Mouse (Mus musculus): ENCODE data around the gene Nadsyn1.

DNA sequence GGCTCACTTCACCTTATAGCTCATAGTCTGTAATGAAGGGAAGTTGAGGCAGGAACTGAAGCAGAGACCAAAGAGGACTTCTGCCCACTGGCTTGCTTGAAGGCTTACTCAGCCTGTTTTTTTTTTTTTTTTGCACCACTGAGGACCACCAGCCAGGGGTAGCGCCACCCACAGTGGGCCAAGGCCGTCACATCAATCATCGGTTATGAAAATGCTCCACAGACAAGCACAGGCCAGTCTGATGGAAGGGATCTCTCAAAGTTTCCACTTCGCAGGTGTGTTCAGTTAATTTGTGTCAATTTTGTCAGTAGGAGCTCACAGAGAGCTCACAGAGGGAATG lies 587 bp upstream of the Nadsyn1 start:
- TF ChIP-seq GATA1 (IDR thresholded peaks at IDR 0.05; ENCODE audit: borderline replicate concordance, low read length), result no peak
- TF ChIP-seq FLI1 (IDR thresholded peaks at IDR 0.05; ENCODE audit: low read length), result no peak
